Mouse (Mus musculus) heart, adult 2 months (tissue): ENCODE data around the gene Slirp. TPM values are rescaled to one million over a fixed set of nuclear protein-coding genes. Genes with fewer than 3 reads are reported as not detected.
"Not testable (repeated sequence)": the region's sequence is repeated elsewhere in the genome, so short reads cannot be mapped to it uniquely, and the experiment has no call there.

Source experiments
- DNase-seq, 2 experiments: peaks; one replicate each; pipeline ENCODE4 v3.0.0; 2021
- H3K27ac ChIP-seq: fragments of 200-600 bp; 2 replicates; pipeline ENCODE4 v1.8.1; 2022
- H3K27me3 ChIP-seq: fragments of 200-500 bp; 2 replicates; pipeline ENCODE4 v1.6.1; 2012; ENCODE audit warnings: mild to moderate bottlenecking, low read length, inconsistent platforms, mixed read lengths; ENCODE audit not compliant: control insufficient read depth, insufficient read depth
- H3K36me3 ChIP-seq: fragments of 200-500 bp; 2 replicates; pipeline ENCODE4 v1.6.1; 2012; ENCODE audit warnings: low read length, inconsistent platforms; ENCODE audit not compliant: control insufficient read depth, insufficient read depth
- H3K4me1 ChIP-seq: fragments of 200-500 bp; 2 replicates; pipeline ENCODE4 v1.6.1; 2011; ENCODE audit warnings: low read length; ENCODE audit not compliant: control insufficient read depth, insufficient read depth
- H3K4me3 ChIP-seq: fragments of 200-600 bp; 2 replicates; pipeline ENCODE4 v1.8.1; 2022
- H3K79me2 ChIP-seq: fragments of 200-500 bp; replicated peaks from 2 replicates; pipeline ENCODE4 v1.6.1; 2012; ENCODE audit warnings: mild to moderate bottlenecking, inconsistent platforms, low read length, moderate library complexity, mixed read lengths; ENCODE audit not compliant: control insufficient read depth, insufficient read depth
- H3K9ac ChIP-seq: fragments of 200-500 bp; 2 replicates; pipeline ENCODE4 v1.6.1; 2012; ENCODE audit warnings: low read depth, mild to moderate bottlenecking, control low read depth, inconsistent platforms, low read length, mixed read lengths
- CTCF ChIP-seq: fragments of 200-600 bp; IDR thresholded peaks from 2 replicates; pipeline ENCODE4 v1.8.1; 2022; ENCODE audit warnings: antibody characterized with exemption, mild to moderate bottlenecking, moderate library complexity
- EP300 ChIP-seq: fragments of 200-500 bp; IDR thresholded peaks from 2 replicates; pipeline ENCODE4 v1.6.1; 2011; ENCODE audit warnings: low read depth, low read length, control low read depth; ENCODE audit not compliant: insufficient read depth
- POLR2A ChIP-seq: fragments of 200-500 bp; IDR thresholded peaks from 2 replicates; pipeline ENCODE4 v1.6.1; 2011; ENCODE audit warnings: mild to moderate bottlenecking, low read depth, low read length, control low read depth; ENCODE audit not compliant: insufficient read depth
- WGBS: fragments of 180-500 bp; shearing (Covaris S2); methylation state at CpG from one replicate; pipeline ENCODE4 v1.1.7; 2018; 5-methylcytosine and 5-hydroxymethylcytosine counted together
- intact Hi-C: fragments of 180-260 bp; cut with DNase I; formaldehyde crosslinking; loops from one replicate; pipeline ENCODE4 v1.15.1; 2025
- polyA plus RNA-seq: library from polyadenylated mRNA; depleted of rRNA; stranded (reverse); fragments of >200 nt; gene quantifications from 2 replicates; pipeline ENCODE4 v1.2.3, GENCODE M21; 2012
- total RNA-seq, 2 experiments: library from RNA; stranded (reverse); gene quantifications; 2 replicates each; pipeline ENCODE4 v1.2.3; 2021

The Slirp gene
- total and polyA plus RNA-seq, 3 experiments = 32.1 to 173 (median 169) TPM

GRCm38 (mm10) chr12:87470263-87471136 lies 26.8 kb downstream of the Slirp start:
- H3K79me2 ChIP-seq = peaks cover 5% of the 10 kb centered on the region
- no peak for TF ChIP-seq CTCF
- no peak for TF ChIP-seq POLR2A
- no peak for TF ChIP-seq EP300
- intact Hi-C loops = no loop called here
- H3K27ac ChIP-seq = no peak overlapping the region
- WGBS = 57% methylated on average over 7 of the region's 7 CpGs
- H3K36me3 ChIP-seq = peaks cover 28% of the 10 kb centered on the region
- peaks cover 4% of the 10 kb centered on the region for H3K4me1 ChIP-seq
- H3K9ac ChIP-seq = no peak overlapping the region
- no peak for DNase-seq
- no peaks in the 10 kb centered on the region for H3K27me3 ChIP-seq
- peak overlapping the region; percentile 87; the same call in 1 of the 2 replicates for H3K4me3 ChIP-seq

GRCm38 (mm10) chr12:87471421-87471963 lies 27.8 kb downstream of the Slirp start:
- Histone ChIP-seq H3K27ac (peak overlapping the region; percentile 96), H3K4me3 (peak overlapping the region; percentile 87), H3K27me3 (no peaks in the 10 kb centered on the region), H3K4me1 (peaks cover 4% of the 10 kb centered on the region), H3K79me2 (peaks cover 5% of the 10 kb centered on the region), H3K9ac (peak overlapping the region; percentile 94), H3K36me3 (peaks cover 23% of the 10 kb centered on the region)
- WGBS = under 1% methylated on average over 19 of the region's 19 CpGs
- intact Hi-C loops = no loop called here
- DNase-seq = no peak
- no peak for TF ChIP-seq POLR2A
- TF ChIP-seq CTCF = no peak
- no peak for TF ChIP-seq EP300

GRCm38 (mm10) chr12:87471964-87472786 lies 28.5 kb downstream of the Slirp start, which contains the start of gene Snw1:
Gene Snw1 (minus strand): TSS chr12:87472274.
- intact Hi-C loops = loop anchor here (2.0 kb wide), 1 partner anchor 29 kb away; the partner anchor contains the start of gene Slirp
- TF ChIP-seq CTCF (no peak), POLR2A (peak; percentile 91), EP300 (peak; percentile 67; the same call in 1 of the 2 replicates)
- Histone ChIP-seq H3K79me2 (peaks cover 5% of the 10 kb centered on the region), H3K4me3 (peak within 1 kb of the TSS; percentile 87), H3K4me1 (peaks cover 4% of the 10 kb centered on the region), H3K36me3 (peaks cover 19% of the 10 kb centered on the region), H3K9ac (peak within 1 kb of the TSS; percentile 94), H3K27me3 (no peaks in the 10 kb centered on the region), H3K27ac (peak within 1 kb of the TSS; percentile 96)
- WGBS = 3% methylated on average over 45 of the region's 45 CpGs
- DNase-seq = peak; percentile 94 to 96

- H3K4me3 ChIP-seq = no peak overlapping the region
- TF ChIP-seq CTCF = no peak
- no peak for TF ChIP-seq EP300
- no peak for TF ChIP-seq POLR2A
Observed at GRCm38 (mm10) chr12:87474756-87475155, 31.1 kb downstream of the Slirp start.

GRCm38 (mm10) chr12:87482482-87482881 lies 38.8 kb downstream of the Slirp start:
- H3K36me3 ChIP-seq, H3K27ac ChIP-seq, DNase-seq, H3K9ac ChIP-seq, H3K4me1 ChIP-seq, H3K79me2 ChIP-seq, H3K27me3 ChIP-seq, H3K4me3 ChIP-seq, intact Hi-C loops: not testable (repeated sequence)
- 84% methylated on average over 5 of the region's 5 CpGs for WGBS

More at GRCm38 (mm10) chr12:87474756-87475155, 31.1 kb downstream of the Slirp start:
- 63% methylated on average over 3 of the region's 3 CpGs for WGBS
- Histone ChIP-seq H3K79me2 (peaks cover 5% of the 10 kb centered on the region), H3K4me1 (peaks cover 4% of the 10 kb centered on the region), H3K36me3 (peaks cover 10% of the 10 kb centered on the region), H3K27ac (no peak overlapping the region), H3K27me3 (no peaks in the 10 kb centered on the region), H3K9ac (no peak overlapping the region)
- DNase-seq = no peak
- intact Hi-C loops = no loop called here

GRCm38 (mm10) chr12:87488683-87489082 lies 45.0 kb downstream of the Slirp start:
- DNase-seq, intact Hi-C loops, H3K79me2 ChIP-seq, H3K27me3 ChIP-seq, H3K4me1 ChIP-seq, H3K36me3 ChIP-seq, H3K4me3 ChIP-seq, H3K9ac ChIP-seq, H3K27ac ChIP-seq: not testable (repeated sequence)
- 45% methylated on average over 2 of the region's 2 CpGs for WGBS

- not testable (repeated sequence) for H3K27me3 ChIP-seq
Observed at GRCm38 (mm10) chr12:87494421-87494820, 50.7 kb downstream of the Slirp start, which contains the start of gene Gm5788. Gene Gm5788 (plus strand): TSS chr12:87494721.

More at GRCm38 (mm10) chr12:87494421-87494820, 50.7 kb downstream of the Slirp start, which contains the start of gene Gm5788:
- H3K4me3 ChIP-seq, intact Hi-C loops, H3K27ac ChIP-seq, DNase-seq, H3K9ac ChIP-seq, H3K36me3 ChIP-seq, H3K79me2 ChIP-seq, H3K4me1 ChIP-seq: not testable (repeated sequence)
- WGBS = 80% methylated on average over 3 of the region's 3 CpGs
